Mouse (Mus musculus): ENCODE measurements around the gene Ece1.
"Not testable (repeated sequence)": the region's sequence is repeated elsewhere in the genome, so short reads cannot be mapped to it uniquely, and the experiment has no call there.

Gene Ece1

GRCm38 (mm10) chr4:137862019-137862418, at the start of gene Ece1:
Gene Ece1, plus strand, starts transcription at chr4:137862237.
- peak; percentile 46 for DNase-seq (ENCODE audit: low read depth, low spot score)

- no peak for DNase-seq (ENCODE audit: low read depth, low spot score)
These were observed 48.9 kb upstream of the Ece1 start for GRCm38 (mm10) chr4:137812946-137813708.

GRCm38 (mm10) chr4:137814140-137814539, 47.9 kb upstream of the Ece1 start:
- no peak for DNase-seq (ENCODE audit: low read depth, low spot score)

- DNase-seq (ENCODE audit: low read depth, low spot score) = no peak
These were observed 46.6 kb upstream of the Ece1 start for GRCm38 (mm10) chr4:137815473-137815872.

GRCm38 (mm10) chr4:137816216-137816615, 45.8 kb upstream of the Ece1 start:
- DNase-seq (ENCODE audit: low read depth, low spot score) = no peak

GRCm38 (mm10) chr4:137818341-137818740, 43.7 kb upstream of the Ece1 start:
- no peak for DNase-seq (ENCODE audit: low read depth, low spot score)

GRCm38 (mm10) chr4:137819487-137819886, 42.5 kb upstream of the Ece1 start:
- no peak for DNase-seq (ENCODE audit: low read depth, low spot score)

- DNase-seq (ENCODE audit: low read depth, low spot score) = no peak
These were observed 41.3 kb upstream of the Ece1 start for GRCm38 (mm10) chr4:137820721-137821120.

- DNase-seq (ENCODE audit: low read depth, low spot score) = no peak
These were observed 39.5 kb upstream of the Ece1 start for GRCm38 (mm10) chr4:137822537-137822936.

GRCm38 (mm10) chr4:137823542-137823941, 38.5 kb upstream of the Ece1 start:
- DNase-seq (ENCODE audit: low read depth, low spot score) = no peak

GRCm38 (mm10) chr4:137824881-137825280, 37.2 kb upstream of the Ece1 start:
- DNase-seq (ENCODE audit: low read depth, low spot score) = no peak

- DNase-seq (ENCODE audit: low read depth, low spot score) = no peak
These were observed 31.7 kb upstream of the Ece1 start for GRCm38 (mm10) chr4:137830380-137830779.

- DNase-seq (ENCODE audit: low read depth, low spot score) = no peak
These were observed 30.4 kb upstream of the Ece1 start for GRCm38 (mm10) chr4:137831598-137831997.

- DNase-seq (ENCODE audit: low read depth, low spot score) = peak; percentile 80
These were observed 26.3 kb upstream of the Ece1 start for GRCm38 (mm10) chr4:137835624-137836337.

- DNase-seq (ENCODE audit: low read depth, low spot score) = no peak
These were observed 25.3 kb upstream of the Ece1 start for GRCm38 (mm10) chr4:137836741-137837140.

- DNase-seq (ENCODE audit: low read depth, low spot score) = no peak
These were observed 24.2 kb upstream of the Ece1 start for GRCm38 (mm10) chr4:137837792-137838191.

- DNase-seq (ENCODE audit: low read depth, low spot score) = no peak
These were observed 23.2 kb upstream of the Ece1 start for GRCm38 (mm10) chr4:137838791-137839190.

GRCm38 (mm10) chr4:137839452-137839851, 22.6 kb upstream of the Ece1 start:
- DNase-seq (ENCODE audit: low read depth, low spot score) = no peak

GRCm38 (mm10) chr4:137844656-137845055, 17.4 kb upstream of the Ece1 start:
- DNase-seq (ENCODE audit: low read depth, low spot score) = no peak

- not testable (repeated sequence) for DNase-seq (ENCODE audit: low read depth, low spot score)
These were observed 14.4 kb upstream of the Ece1 start for GRCm38 (mm10) chr4:137847651-137848050.

GRCm38 (mm10) chr4:137850161-137850560, 11.9 kb upstream of the Ece1 start:
- DNase-seq (ENCODE audit: low read depth, low spot score) = no peak

- no peak for DNase-seq (ENCODE audit: low read depth, low spot score)
These were observed 10.6 kb upstream of the Ece1 start for GRCm38 (mm10) chr4:137851484-137851883.

- DNase-seq (ENCODE audit: low read depth, low spot score) = no peak
These were observed 8.2 kb upstream of the Ece1 start for GRCm38 (mm10) chr4:137853822-137854221.
